Mouse (Mus musculus): ENCODE measurements around the gene Dzip1. TPM values are rescaled to one million over a fixed set of nuclear protein-coding genes. Genes with fewer than 3 reads are reported as not detected.
A peak's percentile ranks its signal among the peaks of the same experiment; 100 is the strongest.

The Dzip1 gene
- total RNA-seq, 2 experiments from 2014 or later, result 2.2 to 2.6 TPM

- DNase-seq, result no peak
These were observed 2.5 kb downstream of the Dzip1 start for GRCm38 (mm10) chr14:118922667-118923184.

GRCm38 (mm10) chr14:118922251-118922650 lies 3.0 kb downstream of the Dzip1 start:
- no peak for DNase-seq

GRCm38 (mm10) chr14:118920654-118921053 lies 4.6 kb downstream of the Dzip1 start:
- no peak for DNase-seq

GRCm38 (mm10) chr14:118919025-118919424 lies 6.2 kb downstream of the Dzip1 start:
- DNase-seq, result no peak

- DNase-seq, result no peak
These were observed 11.6 kb downstream of the Dzip1 start for GRCm38 (mm10) chr14:118913651-118914050.

GRCm38 (mm10) chr14:118911521-118911920 lies 13.7 kb downstream of the Dzip1 start:
- DNase-seq, result no peak

GRCm38 (mm10) chr14:118910332-118911222 lies 14.7 kb downstream of the Dzip1 start:
- peak; percentile 39 for DNase-seq

GRCm38 (mm10) chr14:118909872-118910271 lies 15.4 kb downstream of the Dzip1 start:
- DNase-seq, result peak; percentile 48

GRCm38 (mm10) chr14:118907592-118907991 lies 17.7 kb downstream of the Dzip1 start:
- DNase-seq, result no peak

- DNase-seq, result no peak
These were observed 21.2 kb downstream of the Dzip1 start for GRCm38 (mm10) chr14:118903867-118904562.

GRCm38 (mm10) chr14:118903397-118903796 lies 21.9 kb downstream of the Dzip1 start:
- DNase-seq, result no peak

GRCm38 (mm10) chr14:118900911-118901310 lies 24.3 kb downstream of the Dzip1 start:
- no peak for DNase-seq

- DNase-seq, result no peak
These were observed 25.3 kb downstream of the Dzip1 start for GRCm38 (mm10) chr14:118899940-118900339.

- no peak for DNase-seq
These were observed 29.6 kb downstream of the Dzip1 start for GRCm38 (mm10) chr14:118895655-118896054.

GRCm38 (mm10) chr14:118895228-118895627 lies 30.0 kb downstream of the Dzip1 start:
- no peak for DNase-seq

- no peak for DNase-seq
These were observed 35.2 kb downstream of the Dzip1 start for GRCm38 (mm10) chr14:118890101-118890500.

GRCm38 (mm10) chr14:118884250-118884556 lies 41.1 kb downstream of the Dzip1 start:
- DNase-seq, result no peak

GRCm38 (mm10) chr14:118883344-118884249 lies 41.7 kb downstream of the Dzip1 start:
- no peak for DNase-seq

GRCm38 (mm10) chr14:118880696-118881095 lies 44.6 kb downstream of the Dzip1 start:
- no peak for DNase-seq

GRCm38 (mm10) chr14:118878346-118878910 lies 46.8 kb downstream of the Dzip1 start:
- no peak for DNase-seq

- no peak for DNase-seq
These were observed 50.4 kb downstream of the Dzip1 start for GRCm38 (mm10) chr14:118874786-118875415.

All from gastrocnemius, postnatal 25 days (tissue).